Mouse (Mus musculus) kidney, embryonic 14.5 days (tissue): ENCODE measurements around the gene Tmub2. TPM values are rescaled to one million over a fixed set of nuclear protein-coding genes. Genes with fewer than 3 reads are reported as not detected.

ENCODE experiments used
- ATAC-seq: fragments of 200-750 bp; cut with Nextera tagmentation; 2 replicates; pipeline ENCODE4 v1.8.0; 2017; ENCODE audit warnings: moderate number of reproducible peaks, mild to moderate bottlenecking, moderate TSS enrichment, moderate library complexity; ENCODE audit not compliant: low FRiP score, low TSS enrichment
- H3K27ac ChIP-seq: fragments of 300-500 bp; sonication (generic); 2 replicates; pipeline ENCODE4 v1.5.1; 2014; ENCODE audit warnings: low read depth, mild to moderate bottlenecking, low read length, moderate library complexity, mixed read lengths
- H3K27me3 ChIP-seq: fragments of 300-500 bp; sonication (generic); 2 replicates; pipeline ENCODE4 v1.6.1; 2014; ENCODE audit warnings: mild to moderate bottlenecking, low read length; ENCODE audit not compliant: control insufficient read depth, insufficient read depth
- H3K36me3 ChIP-seq: fragments of 300-500 bp; sonication (generic); 2 replicates; pipeline ENCODE4 v1.6.1; 2014; ENCODE audit warnings: low read length, mixed read lengths; ENCODE audit not compliant: control insufficient read depth, insufficient read depth
- H3K4me1 ChIP-seq: fragments of 300-500 bp; sonication (generic); 2 replicates; pipeline ENCODE4 v1.6.1; 2014; ENCODE audit warnings: low read length, mixed read lengths; ENCODE audit not compliant: control insufficient read depth, insufficient read depth
- H3K4me2 ChIP-seq: fragments of 300-500 bp; sonication (generic); replicated peaks from 2 replicates; pipeline ENCODE4 v1.6.1; 2014; ENCODE audit warnings: low read depth, mild to moderate bottlenecking, low read length
- H3K4me3 ChIP-seq: fragments of 300-500 bp; sonication (generic); 2 replicates; pipeline ENCODE4 v1.5.1; 2014; ENCODE audit warnings: mild to moderate bottlenecking, low read length
- H3K9ac ChIP-seq: fragments of 300-500 bp; sonication (generic); 2 replicates; pipeline ENCODE4 v1.6.1; 2014; ENCODE audit warnings: low read depth, mild to moderate bottlenecking, low read length, moderate library complexity
- H3K9me3 ChIP-seq: fragments of 300-500 bp; sonication (generic); 2 replicates; pipeline ENCODE4 v1.6.1; 2016; ENCODE audit warnings: low read length; ENCODE audit not compliant: control insufficient read depth
- WGBS: fragments of 180-500 bp; shearing (Covaris S2); extraction: QIAGEN DNeasy Blood & Tissue Kit; methylation state at CpG from one replicate; pipeline ENCODE4 v1.1.7; 2014; 5-methylcytosine and 5-hydroxymethylcytosine counted together
- polyA plus RNA-seq: library from polyadenylated mRNA; unstranded; fragments of >200 nt; fragmentation: Nextera tagmentation; extraction: Ambion mirVana; gene quantifications from 2 replicates; pipeline ENCODE4 v1.2.1, GENCODE M21; 2014

The Tmub2 gene
- polyA plus RNA-seq, 1 experiment from 2014 or later, result 54.2 TPM

DNA sequence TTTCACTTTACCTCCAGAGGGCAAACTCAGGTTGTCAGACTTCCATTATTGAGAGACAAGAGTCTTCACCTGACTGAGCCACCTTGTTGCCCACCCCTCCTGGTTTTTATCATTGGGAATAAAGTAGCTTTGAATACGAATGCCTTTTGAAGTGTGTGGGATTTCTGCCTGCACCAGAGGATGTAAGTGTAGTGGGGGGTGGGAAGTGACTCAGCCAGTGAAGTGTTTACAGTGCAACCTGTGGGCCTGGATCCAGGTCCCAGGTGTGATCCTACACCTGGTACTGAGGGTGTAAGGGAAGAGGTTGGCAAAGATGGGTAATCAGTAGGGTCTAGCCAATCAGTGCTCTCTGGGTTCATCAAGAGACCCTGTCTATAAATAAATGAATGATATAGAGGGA lies 38.8 kb downstream of the Tmub2 start:
- ATAC-seq, result no peak
- Histone ChIP-seq H3K4me2 (no peak overlapping the region), H3K27me3 (no peaks in the 10 kb centered on the region), H3K9ac (no peak overlapping the region), H3K4me1 (no peaks in the 10 kb centered on the region), H3K36me3 (no peaks in the 10 kb centered on the region), H3K4me3 (no peak overlapping the region), H3K27ac (no peak overlapping the region), H3K9me3 (no peaks in the 10 kb centered on the region)
- WGBS, result 84% methylated on average over 1 of the region's 1 CpGs

DNA sequence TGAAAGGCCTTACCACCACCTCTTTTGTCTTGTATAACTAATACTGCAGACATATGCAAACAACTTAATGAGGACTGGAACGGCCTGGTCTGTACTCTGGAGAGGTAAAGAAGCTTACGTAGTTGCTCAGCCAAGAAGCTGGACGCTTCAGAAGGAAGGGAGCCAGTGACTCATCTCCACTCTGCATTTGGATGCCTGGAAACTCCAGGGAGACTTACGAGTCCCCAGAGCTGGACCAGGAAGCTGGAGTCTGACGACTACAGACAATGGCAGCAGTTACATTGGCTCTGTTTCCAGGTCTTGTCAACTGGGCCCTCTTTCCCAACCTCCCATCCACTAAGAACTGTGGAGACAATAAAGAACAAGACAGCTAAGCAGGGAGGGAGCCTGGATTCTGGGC lies 42.5 kb downstream of the Tmub2 start:
- no peaks in the 10 kb centered on the region for H3K27me3 ChIP-seq
- no peaks in the 10 kb centered on the region for H3K9me3 ChIP-seq
- no peak overlapping the region for H3K9ac ChIP-seq
- no peak for ATAC-seq
- H3K36me3 ChIP-seq, result no peaks in the 10 kb centered on the region
- H3K4me1 ChIP-seq, result no peaks in the 10 kb centered on the region
- H3K27ac ChIP-seq, result no peak overlapping the region
- H3K4me3 ChIP-seq, result no peak overlapping the region
- 67% methylated on average over 5 of the region's 5 CpGs for WGBS
- no peak overlapping the region for H3K4me2 ChIP-seq

- H3K9me3 ChIP-seq, result no peaks in the 10 kb centered on the region
- H3K36me3 ChIP-seq, result no peaks in the 10 kb centered on the region
- no peak overlapping the region for H3K4me2 ChIP-seq
- no peak overlapping the region for H3K9ac ChIP-seq
- WGBS, result 85% methylated on average over 7 of the region's 7 CpGs
- H3K27me3 ChIP-seq, result no peaks in the 10 kb centered on the region
- no peak overlapping the region for H3K4me3 ChIP-seq
- H3K27ac ChIP-seq, result no peak overlapping the region
- no peak for ATAC-seq
- no peaks in the 10 kb centered on the region for H3K4me1 ChIP-seq
These were observed 43.1 kb downstream of the Tmub2 start for GRCm38 (mm10) chr11:102327839-102328238.

- Histone ChIP-seq H3K27me3 (no peaks in the 10 kb centered on the region), H3K4me3 (no peak overlapping the region), H3K4me1 (no peaks in the 10 kb centered on the region), H3K36me3 (no peaks in the 10 kb centered on the region), H3K9ac (no peak overlapping the region), H3K9me3 (no peaks in the 10 kb centered on the region), H3K4me2 (no peak overlapping the region), H3K27ac (no peak overlapping the region)
- no peak for ATAC-seq
These were observed 44.8 kb downstream of the Tmub2 start for GRCm38 (mm10) chr11:102329518-102329917.

GRCm38 (mm10) chr11:102330039-102330438 lies 45.3 kb downstream of the Tmub2 start:
- Histone ChIP-seq H3K27me3 (no peaks in the 10 kb centered on the region), H3K36me3 (no peaks in the 10 kb centered on the region), H3K4me3 (no peak overlapping the region), H3K9ac (no peak overlapping the region), H3K27ac (no peak overlapping the region), H3K4me1 (no peaks in the 10 kb centered on the region), H3K4me2 (no peak overlapping the region), H3K9me3 (no peaks in the 10 kb centered on the region)
- no peak for ATAC-seq
- WGBS, result 72% methylated on average over 3 of the region's 3 CpGs

- Histone ChIP-seq H3K9ac (no peak overlapping the region), H3K36me3 (no peaks in the 10 kb centered on the region), H3K27me3 (no peaks in the 10 kb centered on the region), H3K4me1 (no peaks in the 10 kb centered on the region), H3K4me3 (no peak overlapping the region), H3K9me3 (no peaks in the 10 kb centered on the region), H3K4me2 (no peak overlapping the region), H3K27ac (no peak overlapping the region)
- ATAC-seq, result no peak
- WGBS, result 48% methylated on average over 4 of the region's 4 CpGs
These were observed 47.1 kb downstream of the Tmub2 start for GRCm38 (mm10) chr11:102331806-102332205.

- Histone ChIP-seq H3K4me2 (no peak overlapping the region), H3K4me1 (no peaks in the 10 kb centered on the region), H3K27ac (no peak overlapping the region), H3K9me3 (no peaks in the 10 kb centered on the region), H3K27me3 (no peaks in the 10 kb centered on the region), H3K4me3 (no peak overlapping the region), H3K36me3 (no peaks in the 10 kb centered on the region), H3K9ac (no peak overlapping the region)
- no peak for ATAC-seq
These were observed 48.3 kb downstream of the Tmub2 start for GRCm38 (mm10) chr11:102333061-102333460.

DNA sequence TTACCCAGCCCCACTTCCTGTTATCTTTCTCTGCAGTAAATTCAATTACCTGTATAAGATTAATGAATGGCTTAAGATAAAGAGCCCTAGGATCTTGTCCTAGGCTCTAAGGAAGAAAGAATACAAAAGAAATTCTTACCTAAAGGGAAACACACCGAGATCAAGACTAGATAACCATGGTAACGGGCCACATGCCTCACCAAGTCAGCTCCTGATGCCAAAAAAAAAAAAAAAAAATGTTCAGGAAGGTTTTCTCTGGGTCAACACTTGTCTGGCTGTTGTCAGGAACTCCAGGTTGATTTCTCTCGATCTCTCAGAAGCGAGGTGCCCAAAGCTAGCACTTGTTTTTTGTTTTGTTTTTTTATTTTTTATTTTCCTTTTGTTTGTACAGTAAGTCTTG lies 49.3 kb downstream of the Tmub2 start:
- no peaks in the 10 kb centered on the region for H3K36me3 ChIP-seq
- no peak overlapping the region for H3K4me2 ChIP-seq
- no peak overlapping the region for H3K27ac ChIP-seq
- no peaks in the 10 kb centered on the region for H3K9me3 ChIP-seq
- H3K27me3 ChIP-seq, result no peaks in the 10 kb centered on the region
- H3K4me3 ChIP-seq, result no peak overlapping the region
- ATAC-seq, result no peak
- WGBS, result 73% methylated on average over 4 of the region's 4 CpGs
- H3K4me1 ChIP-seq, result no peaks in the 10 kb centered on the region
- no peak overlapping the region for H3K9ac ChIP-seq

DNA sequence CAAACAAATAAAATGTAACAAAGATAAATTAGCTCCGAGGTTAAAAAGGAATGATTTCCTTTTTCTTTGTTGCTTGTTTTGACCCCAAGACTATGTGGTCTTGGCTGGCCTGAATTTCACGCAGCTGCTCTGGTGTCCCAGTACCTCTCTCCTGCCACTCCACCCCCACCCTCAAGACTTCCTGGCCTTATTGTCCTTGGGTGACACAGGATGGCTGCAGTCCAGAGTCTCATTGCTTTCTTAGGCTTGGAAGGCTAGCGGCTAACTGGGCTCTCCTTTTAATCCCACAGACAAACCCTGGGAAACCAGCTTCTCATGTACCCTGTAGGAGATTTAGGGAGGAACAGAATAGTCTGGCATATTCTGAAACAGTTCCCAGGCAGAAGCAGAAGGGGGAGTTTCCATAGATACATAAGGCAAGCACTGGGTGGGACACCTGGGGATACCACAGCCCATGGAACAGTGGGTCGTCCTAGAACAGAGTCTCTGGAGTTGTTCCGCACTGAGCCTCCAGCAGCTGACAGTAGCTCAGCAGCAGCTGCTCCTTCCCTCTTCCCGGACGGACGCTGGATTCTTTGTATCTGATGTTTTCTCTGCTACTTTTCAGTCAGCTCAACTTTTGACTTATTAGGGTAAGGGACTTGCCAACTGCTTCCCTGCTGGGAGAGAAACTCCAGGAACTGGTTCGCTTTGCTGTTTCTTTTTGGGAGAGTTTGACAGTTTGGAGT lies 50.4 kb downstream of the Tmub2 start:
- Histone ChIP-seq H3K4me1 (no peaks in the 10 kb centered on the region), H3K9ac (no peak overlapping the region), H3K4me2 (no peak overlapping the region), H3K4me3 (no peak overlapping the region), H3K27me3 (no peaks in the 10 kb centered on the region), H3K9me3 (no peaks in the 10 kb centered on the region), H3K36me3 (no peaks in the 10 kb centered on the region), H3K27ac (no peak overlapping the region)
- 33% methylated on average over 9 of the region's 9 CpGs for WGBS
- no peak for ATAC-seq
